Mouse (Mus musculus) adipocyte (in vitro differentiated cells): ENCODE results near the gene Prkch.

Source experiments
- DNase-seq: peaks from one replicate; pipeline ENCODE4 v3.0.0-alpha.2; 2016; ENCODE audit warnings: low spot score

The Prkch gene

DNA sequence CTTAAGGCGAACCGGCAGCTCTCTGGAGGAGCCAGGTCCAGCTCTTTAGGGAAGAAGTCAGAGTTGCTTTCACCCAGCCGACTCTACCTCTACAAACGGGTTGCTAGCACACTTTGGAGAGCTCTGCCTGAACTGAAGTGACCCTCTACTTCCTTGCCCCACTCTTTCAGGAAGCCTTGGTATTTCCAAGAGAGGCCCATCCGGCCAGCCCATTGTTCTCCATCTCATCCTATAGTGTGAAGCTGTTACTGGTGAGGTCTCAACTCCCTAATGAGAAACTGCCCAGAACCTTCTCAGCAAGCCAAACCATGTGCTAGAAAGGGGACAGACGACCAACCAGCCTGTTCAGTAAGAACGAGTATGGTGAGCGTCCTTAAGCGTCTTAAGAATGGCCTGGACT is 1.3 kb upstream of the Prkch start:
- no peak for DNase-seq

DNA sequence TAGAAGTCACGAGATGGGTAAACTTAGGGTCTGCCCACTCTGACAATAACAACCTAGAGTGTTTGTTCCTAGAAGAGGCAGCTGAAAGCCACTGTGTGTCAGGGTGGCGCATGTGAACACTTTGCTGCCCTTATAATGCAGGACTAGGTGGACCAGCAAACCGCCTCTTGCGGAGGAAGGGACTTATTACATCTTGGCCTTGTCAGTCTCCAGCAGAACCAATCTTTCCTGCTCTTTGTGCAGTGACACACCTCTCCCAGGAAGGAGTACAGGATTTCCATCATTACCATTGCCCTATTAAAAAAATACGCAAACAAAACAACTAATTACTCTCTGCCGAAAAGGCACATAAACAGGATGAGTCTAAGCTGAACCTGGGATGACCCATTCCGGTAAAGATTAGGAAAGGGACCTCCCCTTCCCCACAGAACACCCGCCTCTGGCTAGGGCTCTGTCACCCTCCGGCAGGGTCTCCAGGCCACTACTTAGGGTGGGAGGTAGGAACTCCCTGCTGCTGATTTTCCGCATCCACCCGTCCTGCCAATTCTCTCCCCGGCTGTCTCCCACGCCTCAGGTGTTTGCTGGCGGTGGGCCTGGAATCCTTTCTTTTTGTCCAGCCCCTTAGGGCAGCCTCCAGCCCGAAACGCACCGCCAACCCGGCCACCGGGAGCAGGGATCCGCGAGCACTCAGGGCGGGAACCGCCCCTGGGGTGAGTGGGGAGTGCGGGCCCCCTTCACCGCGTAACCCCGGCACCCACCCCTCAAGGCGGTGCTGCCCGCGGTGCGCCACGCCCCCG is 585 bp upstream of the Prkch start:
- no peak for DNase-seq

DNA sequence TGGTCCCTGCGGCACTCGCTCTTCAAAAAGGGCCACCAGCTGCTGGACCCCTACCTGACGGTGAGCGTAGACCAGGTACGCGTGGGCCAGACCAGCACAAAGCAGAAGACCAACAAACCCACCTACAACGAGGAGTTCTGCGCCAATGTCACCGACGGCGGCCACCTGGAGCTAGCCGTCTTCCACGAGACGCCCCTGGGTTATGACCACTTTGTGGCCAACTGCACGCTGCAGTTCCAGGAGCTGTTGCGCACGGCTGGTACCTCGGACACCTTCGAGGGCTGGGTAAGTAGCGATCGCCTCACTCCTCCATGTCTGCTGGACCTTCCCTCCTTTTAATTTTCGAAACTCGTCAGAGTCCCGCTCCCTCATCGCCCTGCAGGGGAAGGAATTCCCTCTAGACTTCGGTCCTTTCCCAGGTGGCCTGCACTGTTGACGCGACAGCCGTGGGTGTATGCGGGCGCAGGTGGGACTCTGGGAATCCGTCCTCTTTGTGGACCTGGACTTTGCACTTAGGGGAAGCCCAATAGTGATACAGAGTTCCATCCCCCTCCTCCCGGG is 725 bp downstream of the Prkch start:
- DNase-seq = no peak

DNA sequence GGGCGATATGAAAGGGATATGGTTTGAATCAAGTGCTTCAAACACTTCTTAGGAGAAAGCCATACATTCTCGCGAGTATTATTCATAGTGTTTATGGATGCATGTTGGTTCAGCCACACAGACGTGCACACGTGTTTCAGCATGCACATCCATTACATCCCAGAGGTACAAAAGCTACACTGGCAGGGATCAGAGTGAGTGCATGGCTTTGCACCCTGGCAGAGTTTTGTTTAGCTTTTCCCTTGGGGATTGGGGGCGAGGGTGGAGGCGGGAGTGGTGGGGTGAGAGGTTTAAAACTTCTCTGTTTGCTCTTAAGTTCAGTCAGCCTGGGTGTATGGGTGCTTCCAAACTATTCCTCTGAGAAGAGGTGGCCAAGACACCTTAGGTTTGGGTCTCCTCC is 1.3 kb downstream of the Prkch start:
- DNase-seq = no peak

DNA sequence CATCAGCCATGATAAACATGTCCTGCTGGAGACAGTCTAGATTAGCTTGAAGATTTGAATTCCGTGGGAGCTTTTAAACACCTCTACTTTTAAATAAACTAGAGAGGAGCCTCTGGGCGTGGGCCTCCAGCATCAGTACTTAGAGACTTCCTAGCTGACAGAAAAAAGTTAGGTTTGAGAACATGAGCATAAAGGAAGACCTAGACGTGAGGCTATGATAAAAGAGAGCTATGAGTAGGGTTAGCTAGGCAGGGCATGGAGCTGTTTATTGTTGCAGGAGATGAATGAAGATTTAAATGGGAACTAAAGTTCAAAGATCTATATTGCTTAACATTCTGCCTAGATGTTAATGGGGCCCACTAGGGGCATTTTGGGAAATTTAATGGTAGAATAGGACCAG is 2.7 kb downstream of the Prkch start:
- no peak for DNase-seq

DNA sequence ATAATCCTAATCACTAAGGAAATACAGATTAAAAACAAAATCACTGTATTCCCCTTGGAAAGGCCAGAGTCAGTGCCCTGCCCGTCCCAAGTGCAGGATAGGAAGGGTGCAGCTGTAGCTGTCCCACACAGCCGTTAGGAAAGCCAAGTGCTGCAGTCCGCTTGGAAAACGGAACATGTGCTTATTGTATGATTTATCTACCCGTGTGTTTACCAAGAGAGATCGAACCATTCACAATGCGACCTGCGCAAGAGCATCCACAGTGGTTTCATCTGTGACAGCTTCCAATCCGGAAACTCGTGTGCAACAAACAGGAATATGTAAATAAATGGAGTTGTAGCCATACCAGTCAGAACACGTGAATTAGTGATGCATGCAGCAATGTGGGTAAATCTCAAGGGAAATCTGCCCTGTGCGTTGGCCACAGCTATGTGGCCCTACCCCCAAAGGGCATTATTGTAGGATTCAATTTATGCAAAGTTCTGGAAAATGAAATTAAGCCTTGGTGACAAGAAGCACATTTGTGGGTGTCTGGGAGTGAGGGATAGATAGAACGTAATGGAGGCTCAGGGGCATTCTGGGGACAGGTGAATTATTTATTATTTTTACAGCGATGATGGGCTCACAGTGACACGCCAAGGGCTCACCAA is 6.2 kb downstream of the Prkch start:
- no peak for DNase-seq

DNA sequence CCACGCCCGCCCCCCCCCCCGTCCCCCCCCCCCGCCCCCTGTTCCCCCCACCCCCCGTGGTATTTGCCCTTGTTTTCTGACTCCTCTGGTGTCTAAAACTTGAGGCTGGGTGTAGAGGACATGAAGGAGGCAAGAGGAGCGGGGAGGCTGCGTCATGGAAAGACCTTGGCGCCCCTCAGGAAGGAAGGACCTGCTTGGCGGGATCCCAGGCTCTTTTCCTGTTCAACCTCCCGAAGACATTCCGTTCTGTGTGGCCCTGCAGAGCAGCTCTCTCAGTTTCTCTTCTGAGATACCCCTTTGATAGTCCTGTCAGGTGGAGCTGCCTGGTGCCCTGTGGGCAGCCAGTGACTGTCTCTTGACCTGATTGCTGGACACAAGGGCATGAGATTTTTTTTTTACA is 7.0 kb downstream of the Prkch start:
- DNase-seq = no peak

DNA sequence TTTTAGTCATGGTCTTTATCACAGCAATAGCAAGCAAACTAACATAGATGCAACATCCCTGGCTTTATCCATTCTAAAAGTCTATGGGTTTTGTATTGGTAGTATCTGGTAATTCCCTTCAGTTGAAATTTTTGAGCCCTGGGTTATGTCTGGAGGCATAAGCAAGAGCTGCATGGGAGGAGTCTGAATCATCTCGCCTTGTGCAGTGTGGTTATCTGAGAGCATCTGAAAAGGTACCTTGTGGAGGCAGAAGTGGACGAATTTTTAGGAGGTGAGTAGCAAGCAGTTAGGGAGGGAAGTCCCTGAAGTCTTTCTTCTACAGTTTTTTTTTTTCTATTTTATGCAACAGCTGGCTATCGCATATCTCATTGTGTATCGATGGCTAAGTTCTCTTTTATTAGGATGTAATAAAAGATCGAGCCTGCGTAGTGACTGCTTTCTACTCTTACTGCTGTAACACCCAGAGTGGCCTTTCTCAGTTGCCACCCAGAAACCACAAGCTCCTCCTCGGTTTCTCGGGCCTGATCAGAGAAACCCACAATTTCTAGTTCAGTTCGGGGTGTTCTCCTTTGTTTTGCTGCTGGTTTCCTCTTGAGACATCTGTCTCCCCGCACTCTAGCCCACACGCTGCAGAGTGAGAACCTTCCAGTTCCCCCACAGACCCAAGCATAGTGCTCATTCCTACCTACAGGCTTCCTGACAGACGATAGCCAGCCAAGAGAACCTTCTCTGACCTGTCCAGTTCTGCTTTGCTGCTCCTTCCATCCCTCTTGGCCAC is 8.6 kb downstream of the Prkch start:
- no peak for DNase-seq

DNA sequence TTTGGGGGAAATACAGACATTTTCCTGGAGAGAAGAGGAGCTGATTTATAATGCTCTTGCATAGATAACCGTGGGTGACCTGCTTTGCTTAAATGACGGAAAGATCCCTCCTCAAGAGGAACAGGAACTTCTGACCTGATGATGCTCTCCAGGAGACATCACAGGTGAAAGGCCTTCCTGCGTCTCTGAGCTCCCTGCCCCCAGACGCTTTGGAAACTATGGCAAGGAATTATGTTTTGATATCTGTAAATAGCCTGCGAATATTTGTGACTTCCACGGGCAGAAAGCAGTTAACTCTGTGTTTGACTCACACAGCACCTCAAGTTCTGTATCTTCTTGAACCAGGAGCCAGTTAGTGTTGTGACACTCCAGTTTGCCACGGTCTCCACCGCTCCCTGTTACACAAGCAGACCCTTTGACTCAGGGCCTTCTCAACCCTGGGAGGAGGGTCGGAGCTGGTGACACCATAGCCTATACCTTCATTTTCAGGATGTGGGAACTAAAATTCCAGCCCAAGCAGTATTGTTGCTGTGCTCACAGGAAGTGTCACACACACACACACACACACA is 9.7 kb downstream of the Prkch start:
- DNase-seq = no peak

DNA sequence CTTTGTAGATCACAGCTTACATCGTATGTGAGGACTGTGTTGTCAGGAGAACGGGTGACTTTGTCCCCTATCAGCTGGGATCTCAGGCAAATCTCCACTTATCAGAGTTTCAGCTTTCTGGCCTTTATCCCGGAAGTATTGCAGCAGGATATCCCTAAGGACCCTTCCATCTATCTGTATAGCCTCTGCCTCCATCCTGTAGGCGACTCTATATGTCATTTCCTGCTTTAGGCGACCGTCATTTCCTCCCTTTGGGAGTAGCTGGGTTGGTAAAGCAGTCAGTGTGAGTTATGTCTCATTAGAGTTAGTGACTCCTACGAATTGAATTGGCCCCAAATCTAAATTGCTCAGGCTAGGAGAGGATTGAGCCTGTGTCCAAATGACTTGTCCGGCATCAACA is 10.6 kb downstream of the Prkch start:
- DNase-seq = no peak

DNA sequence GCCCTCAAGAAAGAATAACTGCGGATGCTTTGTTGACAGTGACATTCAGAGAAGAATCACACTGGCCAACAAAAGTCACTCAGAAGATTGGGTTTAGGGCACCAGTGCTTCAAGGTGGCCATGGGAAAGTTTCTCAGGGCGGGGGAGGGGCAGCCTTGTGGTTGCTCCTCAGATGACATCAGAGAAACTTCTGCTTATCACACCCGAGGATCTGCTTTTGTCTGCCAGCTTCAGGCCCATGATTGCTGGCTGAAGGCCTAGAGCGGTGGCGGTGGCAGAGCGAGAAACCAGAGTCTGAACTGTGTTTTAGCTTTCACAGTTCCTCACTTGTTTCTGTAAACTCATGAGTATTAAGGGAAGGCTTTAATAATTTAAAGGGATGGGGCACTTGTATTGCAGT is 13.6 kb downstream of the Prkch start:
- no peak for DNase-seq

DNA sequence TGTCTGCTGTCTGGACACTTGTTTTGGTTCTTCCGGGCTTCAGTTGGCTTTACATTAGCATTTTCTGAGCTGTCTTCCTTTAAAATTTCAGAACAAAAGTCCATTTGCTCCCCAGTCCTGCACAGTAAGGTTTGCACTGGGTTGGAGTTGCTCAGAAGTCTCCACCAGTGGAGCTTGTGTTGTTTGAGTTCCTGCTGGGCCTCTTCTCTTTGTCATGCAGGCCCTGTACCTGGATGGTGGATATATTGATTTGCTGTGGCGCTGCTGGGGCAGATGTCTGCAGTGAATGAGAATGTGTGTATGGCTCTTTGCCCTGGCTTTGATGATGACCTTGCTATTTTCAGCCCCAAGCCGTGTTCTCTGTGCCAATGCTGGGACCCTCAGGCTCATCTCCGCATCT is 15.9 kb downstream of the Prkch start:
- DNase-seq = no peak

DNA sequence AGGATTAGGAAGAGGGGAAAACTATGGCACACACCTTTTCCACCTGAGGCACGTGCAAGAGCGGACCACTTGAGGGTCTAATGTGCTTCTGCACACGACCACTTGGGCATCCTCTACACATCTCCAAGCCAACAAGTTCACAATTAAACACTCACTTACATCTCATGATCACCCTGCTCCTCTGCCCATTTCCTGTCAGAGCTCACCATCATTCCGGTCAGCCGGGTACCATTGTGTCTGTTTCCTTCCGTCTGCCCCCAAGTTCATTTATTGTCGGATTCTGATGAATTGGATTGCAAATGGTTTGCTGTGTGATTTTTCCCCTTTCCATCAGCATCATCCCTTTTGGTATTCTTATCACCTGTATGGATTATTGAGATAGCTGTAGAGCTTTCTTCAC is 18.4 kb downstream of the Prkch start:
- no peak for DNase-seq

DNA sequence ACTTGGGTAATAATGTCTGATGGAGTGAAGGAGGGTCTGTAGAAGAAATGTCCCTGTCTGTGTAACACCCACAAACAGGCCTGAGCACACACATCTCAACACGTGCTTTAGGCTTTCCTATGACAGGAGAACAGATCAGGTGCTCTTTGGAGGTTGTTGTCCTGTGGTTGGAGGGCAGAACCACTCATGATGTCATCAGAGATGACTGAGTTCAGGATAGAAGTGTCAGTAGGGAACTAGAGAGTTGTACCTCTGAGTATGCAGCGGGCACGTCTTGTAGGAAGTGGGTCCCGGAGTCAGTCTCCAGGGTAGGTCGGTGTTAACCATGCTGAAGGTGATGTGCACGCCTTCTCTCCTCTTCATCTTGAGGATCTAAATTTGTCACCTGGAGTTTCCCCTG is 19.1 kb downstream of the Prkch start:
- no peak for DNase-seq

DNA sequence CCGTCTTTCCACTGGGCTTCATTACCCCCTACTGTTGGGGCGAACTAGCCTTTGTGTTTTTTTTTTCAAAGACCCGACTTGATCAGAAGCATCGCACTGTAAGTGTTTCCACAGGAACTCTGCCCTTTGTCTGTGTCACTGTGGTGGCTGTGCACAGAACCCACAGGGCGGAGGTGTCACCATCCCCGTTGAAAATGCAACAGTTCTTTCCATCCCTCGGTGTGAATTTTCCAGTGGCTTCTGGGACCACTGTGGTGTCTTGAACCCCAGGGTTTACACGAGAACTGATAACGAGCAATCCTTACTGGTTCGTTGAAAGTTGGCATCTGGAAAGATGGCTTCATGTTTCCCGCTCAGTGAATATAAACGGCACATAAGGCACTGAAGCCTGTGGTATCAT is 20.2 kb downstream of the Prkch start:
- no peak for DNase-seq

DNA sequence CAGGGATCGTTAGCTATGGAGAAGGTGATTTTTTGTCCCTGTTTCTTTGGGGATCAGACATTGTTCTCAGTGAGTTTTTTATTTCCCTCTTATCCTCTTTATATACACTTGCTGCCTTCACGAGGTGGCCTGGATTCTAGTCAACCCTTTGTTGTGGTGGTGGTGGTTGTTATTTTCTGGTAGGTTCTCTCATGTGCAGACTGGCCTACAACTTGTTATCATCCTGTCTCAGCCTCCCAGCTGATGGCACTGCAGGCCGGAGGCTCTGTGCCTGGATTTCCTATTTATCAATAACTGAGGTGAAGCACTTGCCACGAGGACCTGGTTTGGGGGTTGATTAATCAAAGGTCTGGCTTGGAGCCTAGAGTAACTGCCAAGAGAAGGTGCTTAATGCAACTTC is 20.6 kb downstream of the Prkch start:
- DNase-seq = no peak

DNA sequence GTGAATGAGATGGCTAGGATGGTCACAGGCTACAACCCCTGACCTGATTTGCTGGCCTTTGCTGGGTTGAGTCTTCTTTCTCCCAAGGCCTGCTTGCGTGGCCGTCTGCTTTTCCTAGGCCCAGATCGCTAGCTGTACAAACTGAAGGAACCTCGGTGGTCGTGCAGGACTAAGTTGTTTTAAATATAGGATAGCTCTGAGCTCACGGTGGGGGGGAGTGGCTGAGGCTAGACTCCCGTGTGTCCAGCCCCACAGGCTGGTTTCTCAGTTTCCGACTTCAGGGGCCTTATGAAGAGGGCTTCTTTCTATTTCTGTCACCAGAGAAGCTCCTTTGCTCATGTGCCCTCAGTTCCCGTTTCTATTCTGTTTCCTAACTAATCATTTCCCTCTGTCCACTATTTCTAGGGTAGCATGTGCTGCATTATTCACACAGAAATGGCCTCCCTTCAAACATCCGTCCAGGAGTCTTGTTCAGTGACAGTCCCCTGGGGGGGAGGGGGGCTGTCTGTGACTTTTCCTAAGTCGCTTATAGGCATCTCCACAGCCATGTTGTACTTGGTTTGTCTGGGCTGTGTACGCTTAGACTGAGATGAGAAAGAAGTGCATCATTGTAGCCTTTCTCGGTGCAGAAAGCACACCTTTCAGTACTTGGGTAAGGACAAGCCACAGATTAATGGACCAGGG is 22.9 kb downstream of the Prkch start:
- DNase-seq = no peak

DNA sequence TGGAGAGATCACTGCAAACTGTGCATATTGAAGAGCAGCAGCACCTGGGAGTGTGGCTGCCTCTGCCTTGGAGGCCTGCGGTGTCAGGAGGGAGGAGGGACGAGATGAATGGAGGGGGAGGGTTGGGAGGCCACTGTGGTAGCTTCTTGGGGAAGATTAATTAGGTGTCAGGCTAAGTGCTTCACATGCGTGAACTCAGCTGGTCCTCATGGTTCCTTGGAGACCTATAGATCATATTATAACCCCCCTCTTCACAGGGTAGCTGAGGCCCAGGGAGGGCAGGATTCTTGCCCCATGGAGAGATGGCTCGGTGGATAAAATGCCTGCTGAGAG is 23.4 kb downstream of the Prkch start:
- no peak for DNase-seq

DNA sequence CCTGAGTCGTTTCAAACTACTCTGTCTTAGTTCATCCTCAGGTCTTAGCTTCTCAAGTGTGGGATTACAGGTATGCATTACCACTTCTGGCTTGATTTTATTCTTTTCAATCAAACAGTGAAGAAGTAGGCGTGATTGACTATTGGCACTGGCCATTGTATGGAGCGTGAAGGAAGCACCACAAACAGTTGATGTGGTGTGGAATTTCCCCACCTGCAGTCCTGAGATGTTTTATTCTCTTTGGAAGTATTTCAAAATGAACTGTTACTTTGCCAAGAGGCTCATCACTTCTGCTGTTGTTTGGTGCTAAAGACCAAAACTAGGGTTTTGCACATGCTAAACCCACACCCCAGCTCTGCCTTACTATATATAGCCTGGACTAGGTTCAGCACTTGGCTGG is 24.7 kb downstream of the Prkch start:
- no peak for DNase-seq

DNA sequence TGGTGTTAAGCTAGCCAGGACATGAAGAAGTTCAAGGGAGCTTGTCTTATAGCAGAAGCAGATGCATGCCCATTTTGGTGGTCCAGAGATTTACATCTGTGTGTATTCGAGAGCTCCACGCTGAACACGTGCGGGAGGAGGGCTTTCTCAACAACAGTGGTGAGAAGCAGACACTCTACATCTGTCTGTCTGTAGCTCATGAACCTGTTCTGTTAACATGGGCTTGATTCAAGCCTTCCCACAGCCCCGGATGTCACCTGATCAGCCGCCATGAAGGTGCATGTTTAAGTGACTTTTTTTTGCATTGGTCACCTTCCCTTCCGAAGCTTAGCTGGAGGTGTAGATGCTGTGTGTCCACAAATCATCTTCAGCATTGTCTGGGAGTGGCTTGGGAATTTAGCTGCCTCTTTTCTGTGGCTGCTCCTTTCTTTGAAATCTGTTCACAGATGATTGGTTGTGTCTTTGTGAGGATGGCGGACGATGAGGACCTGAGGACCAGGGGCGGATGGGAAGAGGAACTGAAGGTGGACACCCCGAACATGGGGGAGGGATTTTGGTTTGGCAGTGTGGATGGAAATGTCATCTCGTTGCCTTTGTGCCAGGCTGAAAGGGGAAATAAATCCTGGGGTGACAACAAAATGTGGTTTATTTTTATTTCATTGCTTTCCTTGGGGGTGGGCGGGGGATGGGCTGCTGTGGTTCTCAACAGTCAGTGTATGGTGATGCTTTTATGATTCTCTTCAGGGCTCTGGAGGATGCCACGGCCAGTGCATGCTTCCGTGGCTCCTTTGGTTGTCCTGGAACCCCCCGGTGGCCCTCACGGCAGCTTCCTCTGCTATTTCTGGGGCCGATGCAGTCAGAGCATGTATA is 25.3 kb downstream of the Prkch start:
- no peak for DNase-seq

DNA sequence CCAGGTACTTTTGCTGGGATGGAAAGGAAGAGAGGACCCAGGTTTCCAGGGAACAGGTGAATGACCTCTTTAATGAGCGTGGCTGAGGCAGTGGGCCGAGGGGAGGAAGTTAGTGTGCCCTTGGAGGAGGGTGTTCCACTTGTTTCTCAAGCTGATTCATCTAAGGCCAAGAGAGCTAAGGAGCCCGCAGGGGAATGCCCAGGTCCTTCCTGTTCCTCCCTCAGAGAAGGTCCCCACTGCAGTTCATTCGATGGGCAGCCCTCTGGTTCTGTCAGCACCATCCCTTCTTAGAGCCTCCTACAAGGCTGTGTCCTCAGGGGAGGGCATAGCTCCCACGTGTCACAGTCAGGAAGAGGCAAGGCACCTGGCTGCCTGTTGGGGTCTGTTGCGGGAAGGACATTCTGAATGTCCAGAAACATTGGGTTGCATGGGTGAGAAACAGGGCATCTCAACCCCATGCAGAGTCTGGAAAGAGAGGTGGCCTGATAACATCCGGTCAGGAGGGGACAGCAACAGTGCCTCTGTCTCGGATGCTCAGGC is 26.3 kb downstream of the Prkch start:
- DNase-seq = no peak
